Mouse (Mus musculus) thymus, postnatal 10 days (tissue): Measurements from ENCODE around the gene Gm5799.
A peak's percentile ranks its signal among the peaks of the same experiment; 100 is the strongest.
"Not testable (repeated sequence)": the region's sequence is repeated elsewhere in the genome, so short reads cannot be mapped to it uniquely, and the experiment has no call there.

ENCODE experiments used
- DNase-seq, 2 experiments: peaks; one replicate each; pipeline ENCODE4 v3.0.0; 2021; ENCODE audit warnings: low spot score in 2 of 2

Gm5799 gene

DNA sequence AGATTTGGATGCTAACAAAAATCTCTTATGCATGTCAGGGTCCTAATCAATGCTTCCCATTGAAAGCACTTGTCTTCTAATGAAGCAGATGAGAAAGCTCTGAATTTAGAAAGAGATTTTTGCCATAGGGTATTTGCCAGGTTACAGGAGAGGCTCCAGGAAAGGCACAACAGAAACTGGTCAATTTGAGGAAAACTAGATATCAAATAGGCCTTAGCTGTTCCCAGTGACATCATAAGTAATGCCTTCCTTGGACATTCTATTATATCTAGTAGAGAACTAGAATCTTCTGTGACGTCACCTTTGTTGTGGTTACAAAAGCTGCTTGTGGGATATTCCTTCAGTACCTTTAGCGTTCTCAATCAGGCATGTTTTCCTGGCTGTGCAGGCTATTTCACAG lies at the start of gene Gm5799:
Gm5799 (plus strand) TSS at position 301 of the 400 bp plus-strand sequence.
- DNase-seq, result not testable (repeated sequence)

DNA sequence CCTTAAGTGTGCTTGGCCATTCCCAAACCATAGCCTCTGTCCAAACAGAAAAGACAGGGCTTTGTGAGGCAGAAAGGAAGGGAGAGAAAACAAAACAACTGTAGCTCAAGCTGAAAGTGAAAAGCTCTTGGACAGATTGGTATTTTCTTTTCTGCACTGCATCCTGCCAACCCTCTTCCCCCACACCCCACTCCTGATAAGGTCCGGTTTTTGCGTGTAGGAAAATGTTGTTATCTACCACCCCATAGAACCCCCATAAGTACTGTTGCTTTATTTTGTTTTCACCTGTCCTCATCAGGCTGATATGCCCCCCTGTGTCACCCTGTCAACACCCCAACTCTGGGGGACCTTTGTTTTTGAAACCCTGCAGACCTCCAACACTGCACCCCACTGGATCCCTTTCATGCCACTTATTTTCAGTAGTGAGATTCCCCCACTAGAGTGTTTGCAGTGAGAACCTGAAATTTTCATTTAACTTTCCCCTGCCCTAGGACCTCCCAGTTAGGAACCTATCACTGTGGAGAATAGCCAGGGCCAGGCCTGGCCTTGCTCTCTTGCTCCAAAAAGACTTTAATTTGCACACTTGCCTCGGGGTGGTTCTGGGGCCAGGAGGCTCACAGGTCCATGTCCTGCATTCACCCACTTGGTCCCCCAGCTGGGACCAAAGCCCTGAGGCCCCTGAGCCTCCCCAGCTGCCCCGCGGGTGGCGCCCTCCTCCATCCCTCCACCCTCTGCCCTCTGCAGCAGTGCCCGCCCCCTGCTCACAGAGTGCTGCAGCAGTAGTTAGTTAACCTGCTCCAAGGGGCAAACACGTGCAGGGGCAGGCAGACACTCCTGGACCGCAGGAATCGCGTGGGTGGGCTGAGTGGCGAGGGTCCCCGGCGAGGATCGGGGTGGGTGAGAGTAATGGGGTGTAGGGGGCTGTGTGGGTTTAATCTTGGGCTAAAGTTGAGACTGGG lies 12.0 kb upstream of the Gm5799 start:
- not testable (repeated sequence) for DNase-seq

DNA sequence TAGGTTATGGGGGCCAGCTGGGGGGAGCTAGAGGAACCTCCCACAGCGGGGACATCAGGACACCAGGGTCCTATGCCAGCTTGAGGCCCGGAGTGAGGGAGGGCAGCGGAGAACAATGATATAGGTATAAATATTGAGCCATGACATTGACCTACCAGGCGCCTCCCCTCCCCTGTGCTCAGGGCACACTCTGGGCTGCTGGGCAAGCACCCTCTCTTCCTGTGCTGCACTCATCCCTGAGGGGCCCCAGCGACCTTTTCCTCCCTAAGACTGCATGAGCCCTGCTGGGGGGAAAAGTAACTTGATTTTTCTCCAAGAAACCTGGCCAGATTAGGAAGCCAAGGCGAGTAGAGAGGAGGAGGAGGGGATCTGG lies 11.4 kb upstream of the Gm5799 start:
- DNase-seq, result not testable (repeated sequence)

DNA sequence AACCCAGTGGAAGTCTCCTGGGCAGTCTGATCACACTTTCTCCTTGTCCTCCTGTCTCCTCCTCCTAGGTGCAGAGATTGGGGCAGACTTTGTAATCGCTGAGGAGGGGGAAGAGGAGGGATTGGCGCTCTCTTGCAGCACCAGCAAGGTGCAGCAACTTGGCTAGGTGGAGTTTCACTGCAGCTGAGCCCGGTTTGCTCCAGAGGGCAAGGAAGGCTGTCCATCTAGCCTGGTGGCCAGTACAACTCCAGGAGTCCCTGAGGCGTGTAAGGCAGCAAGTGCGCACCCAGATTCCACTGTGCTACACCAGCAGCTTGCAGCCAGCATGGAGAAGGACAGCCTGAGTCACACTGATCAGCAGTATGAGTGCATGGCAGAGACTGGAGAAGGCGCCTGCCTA lies 11.0 kb upstream of the Gm5799 start:
- DNase-seq, result peak in 1 of 2 experiments; percentile 7

DNA sequence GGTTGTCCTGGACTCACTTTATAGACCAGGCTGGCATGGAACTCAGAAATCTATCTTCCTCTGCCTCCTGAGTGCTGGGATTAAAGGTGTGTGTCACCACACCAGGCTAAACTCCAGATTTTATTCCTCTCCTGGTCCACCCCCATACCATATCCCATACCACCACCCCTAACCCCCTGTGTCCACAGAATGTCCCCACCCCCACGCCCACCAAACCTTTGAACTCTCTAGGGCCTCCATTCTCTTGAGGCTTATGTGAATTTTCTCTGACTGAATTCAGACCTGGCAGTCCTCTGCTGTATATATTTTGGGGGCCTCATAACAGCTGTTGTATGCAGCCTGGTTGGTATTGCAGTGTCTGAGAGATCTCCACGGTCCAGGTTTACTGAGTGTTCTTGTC lies 5.2 kb upstream of the Gm5799 start:
- DNase-seq, result peak in 1 of 2 experiments; percentile 17

DNA sequence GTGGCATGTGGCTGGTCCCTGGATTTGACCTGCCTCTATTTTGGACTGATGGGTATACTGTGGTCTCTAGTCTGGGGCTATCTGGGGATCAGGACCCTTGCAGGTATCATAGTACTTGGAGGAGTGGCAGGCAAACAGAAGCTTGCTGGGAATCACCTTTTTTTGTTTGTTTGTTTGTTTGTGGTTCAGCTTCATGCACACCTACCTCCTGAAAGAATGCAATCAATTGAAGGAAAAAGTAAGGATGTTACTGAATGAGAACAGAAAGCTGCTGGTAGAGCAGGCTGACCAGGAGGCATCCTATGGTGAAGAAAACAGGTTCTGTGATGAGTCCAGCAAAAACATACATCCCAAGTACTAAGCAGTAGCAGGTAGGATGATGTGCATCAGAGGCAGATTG lies 2.9 kb downstream of the Gm5799 start:
- DNase-seq, result not testable (repeated sequence)

DNA sequence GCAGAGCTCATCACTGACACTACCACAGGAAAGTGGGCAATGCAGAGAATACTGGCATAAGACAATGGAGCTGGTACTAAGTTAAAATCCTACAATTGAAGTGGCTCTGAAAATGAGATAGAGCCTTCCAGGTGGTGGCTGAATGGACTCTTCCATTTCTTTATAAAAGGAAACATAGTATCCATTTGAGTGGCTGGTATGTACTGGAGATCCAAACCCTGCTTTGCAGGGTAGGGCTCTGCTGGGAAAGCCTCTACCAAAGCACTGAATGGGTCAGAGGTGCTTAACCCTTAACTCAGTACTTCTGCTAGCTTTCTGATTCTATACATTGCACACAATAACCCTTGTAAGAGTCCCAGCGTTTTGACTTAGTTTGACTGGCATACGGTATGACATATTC lies 8.9 kb downstream of the Gm5799 start:
- not testable (repeated sequence) for DNase-seq

DNA sequence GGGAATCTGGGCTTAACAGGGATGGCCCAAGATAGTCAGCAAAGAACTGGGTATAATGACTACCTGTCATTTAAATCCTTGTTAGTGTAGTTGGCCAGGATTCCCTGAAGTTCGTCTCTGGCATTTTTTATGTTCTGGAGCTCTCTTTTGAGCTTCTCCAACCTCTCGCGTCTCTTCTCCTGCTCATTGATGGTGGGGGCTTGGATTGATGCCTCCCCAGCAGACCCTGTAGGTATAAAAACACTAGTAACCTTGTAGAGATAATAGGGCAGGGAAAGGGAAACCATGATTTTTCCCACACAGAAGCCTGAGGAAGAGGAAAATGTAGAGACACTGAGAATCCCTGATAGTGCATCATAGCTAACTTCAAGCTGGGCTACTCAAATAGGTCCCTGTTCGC lies 34.6 kb downstream of the Gm5799 start:
- not testable (repeated sequence) for DNase-seq

DNA sequence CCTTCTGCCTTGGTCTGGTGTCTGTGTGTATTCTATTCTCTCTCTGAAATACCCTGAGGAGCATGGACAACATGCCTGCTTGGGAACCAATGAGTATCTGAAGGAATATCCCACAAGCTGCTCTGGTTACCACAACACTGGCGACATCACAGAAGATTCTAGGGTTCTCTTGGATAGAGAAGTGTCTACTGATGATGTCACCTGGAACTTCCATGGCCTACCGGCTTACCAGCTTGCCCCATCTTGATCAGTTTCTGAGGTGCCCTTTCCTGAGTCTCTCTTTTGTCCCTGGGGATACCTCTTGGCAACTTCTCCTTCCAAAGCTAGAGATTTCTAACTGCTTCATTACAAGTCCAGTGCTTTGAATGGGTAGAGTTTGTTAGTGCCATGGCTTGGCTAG lies 35.7 kb downstream of the Gm5799 start, which contains the start of gene Gm17654:
Gm17654 (minus strand) TSS at position 101 of the 400 bp plus-strand sequence.
- not testable (repeated sequence) for DNase-seq
